ENCODE assay signal across 10 mouse cellular contexts in the genomic region with DNA sequence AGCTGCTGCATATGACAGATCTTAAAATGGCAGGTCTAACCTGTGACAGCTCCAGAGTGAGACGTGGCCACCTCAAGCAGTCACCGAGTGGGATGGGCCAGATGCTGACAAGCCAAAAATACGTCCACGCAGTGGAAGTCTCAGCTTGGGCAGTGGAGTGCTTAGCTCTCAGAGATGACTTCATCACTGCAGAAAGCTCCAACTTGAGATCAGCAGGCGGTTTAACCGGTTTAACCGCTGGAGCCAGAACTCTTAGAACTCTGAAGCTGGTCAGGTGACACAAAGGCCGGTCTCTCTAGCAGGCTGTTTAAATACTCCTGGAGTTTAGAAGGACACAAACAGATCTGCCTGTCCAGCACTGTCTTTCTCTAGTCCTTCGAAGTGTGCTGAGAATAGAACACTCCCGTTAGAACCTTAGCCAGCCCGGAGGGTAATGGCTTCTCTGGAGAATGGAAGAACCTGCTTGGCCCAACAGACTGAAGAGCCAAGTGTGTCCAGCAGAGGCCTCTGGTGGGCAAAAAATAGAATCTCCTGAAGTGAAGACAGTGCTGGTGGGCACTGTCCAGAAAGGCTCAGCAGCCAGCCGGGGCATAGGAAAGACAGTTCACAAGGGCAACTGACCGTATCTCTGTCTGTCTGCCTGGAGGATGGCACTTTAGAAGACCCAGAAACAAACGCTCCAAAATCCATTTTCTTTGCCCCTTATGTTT. TPM values are rescaled to one million over a fixed set of nuclear protein-coding genes. Genes with fewer than 3 reads are reported as not detected.
DNase-seq lines count a peak whose midpoint lies in the region; ATAC-seq and TF ChIP-seq lines count a peak whose summit lies in the region.
"Had no signal": no experiment of that assay in that cellular context is flagged by ENCODE, and none has a peak within 500 bp of the region (broad histone marks: within the 10 kb centered on the region; RNA-seq: fewer than 3 reads in every experiment).

No protein-coding gene starts in this region.

- H3K9ac ChIP-seq in intestine, embryonic 14.5 days (ENCODE audit: low read length) = no peak overlapping the region
- H3K9ac ChIP-seq in lung, embryonic 14.5 days = no peak overlapping the region
- H3K9ac ChIP-seq: midbrain, embryonic 15.5 days had no signal

- no peaks in the 10 kb centered on the region for H3K36me3 ChIP-seq in intestine, embryonic 14.5 days (ENCODE audit: control insufficient read depth, insufficient read depth, low read length)
- no peaks in the 10 kb centered on the region for H3K36me3 ChIP-seq in lung, embryonic 14.5 days (ENCODE audit: insufficient read depth)
- H3K36me3 ChIP-seq: midbrain, embryonic 15.5 days had no signal

- CTCF ChIA-PET in Patski (lab: Charles Lee) = interaction anchor here (0.6 to 1.4 kb wide), 2 partner anchors 105 to 217 kb away, joined by 3 to 4 read pairs; no protein-coding TSS in a partner anchor

- no peaks in the 10 kb centered on the region for H3K4me1 ChIP-seq in intestine, embryonic 14.5 days (replicated peaks; ENCODE audit: control insufficient read depth, insufficient read depth, low read length)
- H3K4me1 ChIP-seq in lung, embryonic 14.5 days (ENCODE audit: insufficient read depth) = no peaks in the 10 kb centered on the region
- H3K4me1 ChIP-seq: midbrain, embryonic 15.5 days had no signal

- H3K4me2 ChIP-seq in intestine, embryonic 14.5 days (ENCODE audit: low read length) = no peak overlapping the region
- no peak overlapping the region for H3K4me2 ChIP-seq in lung, embryonic 14.5 days
- H3K4me2 ChIP-seq: midbrain, embryonic 15.5 days had no signal

- POLR2A ChIA-PET in Patski (lab: Charles Lee) = no interaction called here

- H3K27me3 ChIP-seq in Patski = no peaks in the 10 kb centered on the region
- no peaks in the 10 kb centered on the region for H3K27me3 ChIP-seq in intestine, embryonic 14.5 days (replicated peaks; ENCODE audit: control insufficient read depth, insufficient read depth, low read length)
- H3K27me3 ChIP-seq in lung, embryonic 14.5 days (ENCODE audit: insufficient read depth, low read length) = no peaks in the 10 kb centered on the region
- H3K27me3 ChIP-seq: midbrain, embryonic 15.5 days had no signal

- H3K4me3 ChIP-seq in intestine, embryonic 14.5 days (ENCODE audit: low read depth, low read length) = no peak overlapping the region
- H3K4me3 ChIP-seq in lung, embryonic 14.5 days (ENCODE audit: low read depth, low read length) = no peak overlapping the region
- H3K4me3 ChIP-seq: midbrain, embryonic 15.5 days had no signal

- H3K9me3 ChIP-seq in intestine, embryonic 14.5 days (ENCODE audit: control insufficient read depth, low read length) = no peaks in the 10 kb centered on the region
- no peaks in the 10 kb centered on the region for H3K9me3 ChIP-seq in lung, embryonic 14.5 days (ENCODE audit: low read depth, low read length)
- H3K9me3 ChIP-seq: midbrain, embryonic 15.5 days had no signal

- H3K27ac ChIP-seq in intestine, embryonic 14.5 days (ENCODE audit: low read depth) = no peak overlapping the region
- H3K27ac ChIP-seq in lung, embryonic 14.5 days (ENCODE audit: low read depth) = peak overlapping the region; percentile 79
- H3K27ac ChIP-seq: midbrain, embryonic 15.5 days had no signal

- peak; percentile 63 for TF ChIP-seq CTCF in Patski (IDR thresholded peaks at IDR 0.05)
- peak; percentile 55 for TF ChIP-seq CTCF in lung, embryonic 14.5 days (IDR thresholded peaks at IDR 0.05; ENCODE audit: low read depth)

- no peak for ATAC-seq in Patski
- peak; percentile 91 for ATAC-seq in intestine, embryonic 14.5 days (replicated peaks; ENCODE audit: low FRiP score, low TSS enrichment, low read depth)
- ATAC-seq in lung, embryonic 14.5 days (ENCODE audit: insufficient read depth) = peak; percentile 91
- ATAC-seq: midbrain, embryonic 15.5 days had no signal

- WGBS in intestine, embryonic 14.5 days = 69% methylated on average over 14 of the region's 14 CpGs
- 56% methylated on average over 14 of the region's 14 CpGs for WGBS in lung, embryonic 14.5 days

- in situ Hi-C loops in Patski (cut with MboI; ENCODE audit: low pct_unique_long_range_greater_than_20kb) = no loop called here

- peak; percentile 9 for DNase-seq in embryo, embryonic 9.5 days (ENCODE audit: extremely low spot score)
- no peak for DNase-seq in embryo, embryonic 10 days (ENCODE audit: low spot score)
- no peak for DNase-seq in Patski (ENCODE audit: low read depth, low spot score)
- peak; percentile 70 for DNase-seq in intestine, embryonic 14.5 days (ENCODE audit: low spot score)
- DNase-seq in lung, embryonic 14.5 days = peak; percentile 86
- DNase-seq in spleen, adult 12 weeks (ENCODE audit: low spot score) = no peak
- DNase-seq in frontal cortex, postnatal 25 days (ENCODE audit: low spot score in 2 of 2) = no peak
- no peak for DNase-seq in retina, postnatal 1 day
- DNase-seq: adrenal gland, adult 2 months had no signal

RNA-seq across cellular contexts. Expression of a gene that starts 57.0 kb away (rescaled TPM):
- polyA plus RNA-seq in Patski (2021) = 2.7 TPM
- polyA plus RNA-seq in intestine, embryonic 14.5 days (2014; fragmentation: Nextera tagmentation; extraction: Ambion mirVana) = 1.2 and 2.3 TPM in 2 replicates
- polyA plus RNA-seq in lung, embryonic 14.5 days (2014; fragmentation: Nextera tagmentation; extraction: Ambion mirVana) = 0.46 and 0.50 TPM in 2 replicates

Comparison
In these comparisons a context has a peak if more than half of its experiments do, and no peak if none do; other contexts are left out.
1. DNase-seq: peak in embryo, embryonic 9.5 days (single experiment), intestine, embryonic 14.5 days (single experiment) and lung, embryonic 14.5 days (single experiment); none in embryo, embryonic 10 days (single experiment), Patski (single experiment), spleen, adult 12 weeks (single experiment), frontal cortex, postnatal 25 days (0 of 2) and retina, postnatal 1 day (single experiment).